Mouse (Mus musculus): ENCODE measurements at regions not wholly inside any gene's neighbourhood (a gene's known extent, or its start where the extent isn't known, plus 50 kb on each side); places are given as distances from the start of the nearest gene placed in this dataset.
"Not testable (repeated sequence)": the region's sequence is repeated elsewhere in the genome, so short reads cannot be mapped to it uniquely, and the experiment has no call there.

GRCm38 (mm10) chr6:16765354-16765753, 132.9 kb downstream of the Tfec start:
- no peak overlapping the region for H3K9ac ChIP-seq (replicated peaks; ENCODE audit: low read length)
- H3K9me3 ChIP-seq (ENCODE audit: control insufficient read depth, low read length) = no peaks in the 10 kb centered on the region
- H3K4me2 ChIP-seq (ENCODE audit: low read length) = no peak overlapping the region
- no peak overlapping the region for H3K27ac ChIP-seq (replicated peaks; ENCODE audit: low read depth, low read length)
- 83% methylated on average over 4 of the region's 4 CpGs for WGBS
- H3K4me1 ChIP-seq (ENCODE audit: control insufficient read depth, insufficient read depth, low read length) = no peaks in the 10 kb centered on the region
- ATAC-seq (ENCODE audit: low FRiP score, low TSS enrichment) = no peak
- H3K36me3 ChIP-seq (ENCODE audit: control insufficient read depth, insufficient read depth, low read length) = no peaks in the 10 kb centered on the region
- H3K4me3 ChIP-seq (replicated peaks; ENCODE audit: low read depth, low read length) = no peak overlapping the region
- DNase-seq = no peak
- H3K27me3 ChIP-seq (ENCODE audit: control insufficient read depth, insufficient read depth, low read length) = no peaks in the 10 kb centered on the region

- Histone ChIP-seq H3K4me2 (ENCODE audit: low read length) (no peak overlapping the region), H3K4me3 (replicated peaks; ENCODE audit: low read depth, low read length) (no peak overlapping the region), H3K9me3 (ENCODE audit: control insufficient read depth, low read length) (no peaks in the 10 kb centered on the region), H3K36me3 (ENCODE audit: control insufficient read depth, insufficient read depth, low read length) (no peaks in the 10 kb centered on the region), H3K27me3 (ENCODE audit: control insufficient read depth, insufficient read depth, low read length) (no peaks in the 10 kb centered on the region), H3K4me1 (ENCODE audit: control insufficient read depth, insufficient read depth, low read length) (no peaks in the 10 kb centered on the region), H3K27ac (replicated peaks; ENCODE audit: low read depth, low read length) (no peak overlapping the region), H3K9ac (replicated peaks; ENCODE audit: low read length) (no peak overlapping the region)
- ATAC-seq (ENCODE audit: low FRiP score, low TSS enrichment) (no peak), DNase-seq (no peak)
- 76% methylated on average over 5 of the region's 5 CpGs for WGBS
These were observed 133.5 kb downstream of the Tfec start for GRCm38 (mm10) chr6:16764707-16765106.

DNA sequence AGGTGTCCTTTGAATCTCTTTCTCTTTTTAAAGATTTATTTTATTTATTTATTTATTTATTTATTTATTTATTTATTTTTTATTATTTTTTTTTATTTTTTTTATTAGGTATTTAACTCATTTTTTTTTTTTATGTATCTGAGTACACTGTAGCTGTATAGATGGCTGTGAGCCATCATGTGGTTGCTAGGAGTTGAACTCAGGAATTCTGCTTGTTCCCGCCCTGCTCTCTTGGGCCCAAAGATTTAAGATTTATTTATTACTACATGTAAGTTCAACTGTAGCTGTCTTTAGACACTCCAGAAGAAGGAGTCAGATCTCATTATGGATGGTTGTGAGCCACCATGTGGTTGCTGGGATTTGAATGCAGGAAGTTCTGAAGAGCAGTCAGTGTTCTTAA, 143.2 kb downstream of the Tfec start:
- 77% methylated on average over 1 of the region's 1 CpGs for WGBS

DNA sequence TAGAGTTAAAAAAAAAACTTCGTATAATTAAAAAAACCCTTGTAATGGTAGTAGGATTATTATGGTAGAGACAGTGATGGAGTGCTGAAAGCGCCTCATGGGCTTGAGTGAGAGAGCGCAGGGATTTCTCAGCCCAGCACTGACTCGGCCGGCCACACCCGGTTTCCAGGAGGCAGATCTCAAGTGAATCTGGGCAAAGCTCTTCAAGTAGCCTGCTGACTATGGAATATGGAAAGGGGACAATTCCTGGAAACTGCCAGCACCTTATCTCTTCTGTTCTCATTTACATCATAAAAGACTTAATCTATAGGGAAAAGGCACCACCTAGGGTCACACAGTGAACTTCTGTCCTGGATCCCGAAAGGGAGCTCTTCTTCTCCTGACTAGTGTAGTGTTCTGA, 165.1 kb downstream of the Tfec start:
- no peak overlapping the region for H3K27ac ChIP-seq (replicated peaks; ENCODE audit: low read depth, low read length)
- no peak for DNase-seq
- no peaks in the 10 kb centered on the region for H3K4me1 ChIP-seq (ENCODE audit: control insufficient read depth, insufficient read depth, low read length)
- no peaks in the 10 kb centered on the region for H3K27me3 ChIP-seq (ENCODE audit: control insufficient read depth, insufficient read depth, low read length)
- no peak overlapping the region for H3K4me2 ChIP-seq (ENCODE audit: low read length)
- WGBS = 70% methylated on average over 7 of the region's 7 CpGs
- H3K4me3 ChIP-seq (replicated peaks; ENCODE audit: low read depth, low read length) = no peak overlapping the region
- no peak overlapping the region for H3K9ac ChIP-seq (replicated peaks; ENCODE audit: low read length)
- no peak for ATAC-seq (ENCODE audit: low FRiP score, low TSS enrichment)
- no peaks in the 10 kb centered on the region for H3K36me3 ChIP-seq (ENCODE audit: control insufficient read depth, insufficient read depth, low read length)
- no peaks in the 10 kb centered on the region for H3K9me3 ChIP-seq (ENCODE audit: control insufficient read depth, low read length)

More for the DNA sequence above, 143.2 kb downstream of the Tfec start:
- not testable (repeated sequence) for H3K9me3 ChIP-seq (ENCODE audit: control insufficient read depth, low read length); H3K27ac ChIP-seq (replicated peaks; ENCODE audit: low read depth, low read length); DNase-seq; H3K27me3 ChIP-seq (ENCODE audit: control insufficient read depth, insufficient read depth, low read length); H3K4me1 ChIP-seq (ENCODE audit: control insufficient read depth, insufficient read depth, low read length); H3K36me3 ChIP-seq (ENCODE audit: control insufficient read depth, insufficient read depth, low read length); H3K4me2 ChIP-seq (ENCODE audit: low read length); H3K9ac ChIP-seq (replicated peaks; ENCODE audit: low read length); H3K4me3 ChIP-seq (replicated peaks; ENCODE audit: low read depth, low read length); ATAC-seq (ENCODE audit: low FRiP score, low TSS enrichment)

DNA sequence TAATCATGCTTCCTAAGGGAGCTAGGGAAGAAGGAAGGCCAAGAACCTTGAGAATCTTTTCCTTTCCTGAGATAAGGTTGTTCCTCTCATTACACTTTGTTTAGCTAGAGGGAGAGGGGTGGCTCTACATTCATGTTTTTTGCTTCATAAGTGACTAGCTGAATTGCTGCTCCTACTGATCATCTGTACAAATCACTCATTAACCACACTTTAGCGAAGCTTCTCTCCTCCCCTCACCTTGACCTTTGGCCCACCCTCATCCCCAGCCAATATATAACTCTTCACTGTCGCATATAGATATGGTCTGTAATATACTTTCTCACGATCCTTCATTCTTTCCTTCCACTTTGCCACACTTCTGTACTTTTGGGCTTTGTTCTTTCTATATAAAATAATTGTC, 166.1 kb downstream of the Tfec start:
- H3K27me3 ChIP-seq (ENCODE audit: control insufficient read depth, insufficient read depth, low read length) = no peaks in the 10 kb centered on the region
- no peaks in the 10 kb centered on the region for H3K9me3 ChIP-seq (ENCODE audit: control insufficient read depth, low read length)
- H3K4me1 ChIP-seq (ENCODE audit: control insufficient read depth, insufficient read depth, low read length) = peaks cover 3% of the 10 kb centered on the region; the same call in 1 of the 2 replicates
- 93% methylated on average over 3 of the region's 3 CpGs for WGBS
- H3K27ac ChIP-seq (replicated peaks; ENCODE audit: low read depth, low read length) = 0 out of 2 replicates have a peak overlapping the region, but pooled peaks have one; percentile 43
- no peaks in the 10 kb centered on the region for H3K36me3 ChIP-seq (ENCODE audit: control insufficient read depth, insufficient read depth, low read length)
- H3K9ac ChIP-seq (replicated peaks; ENCODE audit: low read length) = no peak overlapping the region
- no peak for ATAC-seq (ENCODE audit: low FRiP score, low TSS enrichment)
- H3K4me2 ChIP-seq (ENCODE audit: low read length) = no peak overlapping the region
- DNase-seq = no peak
- no peak overlapping the region for H3K4me3 ChIP-seq (replicated peaks; ENCODE audit: low read depth, low read length)

- Histone ChIP-seq H3K4me1 (ENCODE audit: control insufficient read depth, insufficient read depth, low read length) (peaks cover 4% of the 10 kb centered on the region; the same call in 1 of the 2 replicates), H3K9ac (replicated peaks; ENCODE audit: low read length) (no peak overlapping the region), H3K4me3 (replicated peaks; ENCODE audit: low read depth, low read length) (no peak overlapping the region), H3K27me3 (ENCODE audit: control insufficient read depth, insufficient read depth, low read length) (no peaks in the 10 kb centered on the region), H3K27ac (replicated peaks; ENCODE audit: low read depth, low read length) (peak overlapping the region; percentile 58), H3K9me3 (ENCODE audit: control insufficient read depth, low read length) (no peaks in the 10 kb centered on the region), H3K36me3 (ENCODE audit: control insufficient read depth, insufficient read depth, low read length) (no peaks in the 10 kb centered on the region), H3K4me2 (ENCODE audit: low read length) (peak overlapping the region; percentile 32)
- peak; percentile 85 for ATAC-seq (ENCODE audit: low FRiP score, low TSS enrichment)
- 6% methylated on average over 13 of the region's 13 CpGs for WGBS
- peak; percentile 77 for DNase-seq
These were observed 170.9 kb downstream of the Tfec start for GRCm38 (mm10) chr6:16727256-16727890.

GRCm38 (mm10) chr6:16725256-16725655, 173.0 kb downstream of the Tfec start:
- H3K27ac ChIP-seq (replicated peaks; ENCODE audit: low read depth, low read length) = no peak overlapping the region
- WGBS = 80% methylated on average over 2 of the region's 2 CpGs

GRCm38 (mm10) chr6:16704496-16704895, 193.7 kb downstream of the Tfec start:
- no peak for ATAC-seq (ENCODE audit: low FRiP score, low TSS enrichment)
- Histone ChIP-seq H3K9ac (replicated peaks; ENCODE audit: low read length) (no peak overlapping the region), H3K4me2 (ENCODE audit: low read length) (no peak overlapping the region), H3K9me3 (ENCODE audit: control insufficient read depth, low read length) (no peaks in the 10 kb centered on the region), H3K4me3 (replicated peaks; ENCODE audit: low read depth, low read length) (no peak overlapping the region), H3K27me3 (ENCODE audit: control insufficient read depth, insufficient read depth, low read length) (no peaks in the 10 kb centered on the region), H3K27ac (replicated peaks; ENCODE audit: low read depth, low read length) (no peak overlapping the region), H3K4me1 (ENCODE audit: control insufficient read depth, insufficient read depth, low read length) (no peaks in the 10 kb centered on the region), H3K36me3 (ENCODE audit: control insufficient read depth, insufficient read depth, low read length) (no peaks in the 10 kb centered on the region)
- 96% methylated on average over 4 of the region's 4 CpGs for WGBS
- no peak for DNase-seq

More at GRCm38 (mm10) chr6:16725256-16725655, 173.0 kb downstream of the Tfec start:
- peaks cover 4% of the 10 kb centered on the region; the same call in 1 of the 2 replicates for H3K4me1 ChIP-seq (ENCODE audit: control insufficient read depth, insufficient read depth, low read length)
- H3K9me3 ChIP-seq (ENCODE audit: control insufficient read depth, low read length) = no peaks in the 10 kb centered on the region
- no peak overlapping the region for H3K4me2 ChIP-seq (ENCODE audit: low read length)
- H3K9ac ChIP-seq (replicated peaks; ENCODE audit: low read length) = no peak overlapping the region
- no peaks in the 10 kb centered on the region for H3K36me3 ChIP-seq (ENCODE audit: control insufficient read depth, insufficient read depth, low read length)
- ATAC-seq (ENCODE audit: low FRiP score, low TSS enrichment) = no peak
- no peak for DNase-seq
- H3K27me3 ChIP-seq (ENCODE audit: control insufficient read depth, insufficient read depth, low read length) = no peaks in the 10 kb centered on the region
- H3K4me3 ChIP-seq (replicated peaks; ENCODE audit: low read depth, low read length) = no peak overlapping the region

GRCm38 (mm10) chr6:16703412-16703746, 194.9 kb downstream of the Tfec start:
- H3K9me3 ChIP-seq (ENCODE audit: control insufficient read depth, low read length) = no peaks in the 10 kb centered on the region
- no peaks in the 10 kb centered on the region for H3K27me3 ChIP-seq (ENCODE audit: control insufficient read depth, insufficient read depth, low read length)
- H3K4me1 ChIP-seq (ENCODE audit: control insufficient read depth, insufficient read depth, low read length) = no peaks in the 10 kb centered on the region
- WGBS = 94% methylated on average over 3 of the region's 3 CpGs
- H3K4me2 ChIP-seq (ENCODE audit: low read length) = no peak overlapping the region
- H3K4me3 ChIP-seq (replicated peaks; ENCODE audit: low read depth, low read length) = no peak overlapping the region
- no peak overlapping the region for H3K27ac ChIP-seq (replicated peaks; ENCODE audit: low read depth, low read length)
- ATAC-seq (ENCODE audit: low FRiP score, low TSS enrichment) (no peak), DNase-seq (no peak)
- no peak overlapping the region for H3K9ac ChIP-seq (replicated peaks; ENCODE audit: low read length)
- no peaks in the 10 kb centered on the region for H3K36me3 ChIP-seq (ENCODE audit: control insufficient read depth, insufficient read depth, low read length)
